Mouse (Mus musculus): ENCODE data around the gene Hrc.

The Hrc gene

DNA sequence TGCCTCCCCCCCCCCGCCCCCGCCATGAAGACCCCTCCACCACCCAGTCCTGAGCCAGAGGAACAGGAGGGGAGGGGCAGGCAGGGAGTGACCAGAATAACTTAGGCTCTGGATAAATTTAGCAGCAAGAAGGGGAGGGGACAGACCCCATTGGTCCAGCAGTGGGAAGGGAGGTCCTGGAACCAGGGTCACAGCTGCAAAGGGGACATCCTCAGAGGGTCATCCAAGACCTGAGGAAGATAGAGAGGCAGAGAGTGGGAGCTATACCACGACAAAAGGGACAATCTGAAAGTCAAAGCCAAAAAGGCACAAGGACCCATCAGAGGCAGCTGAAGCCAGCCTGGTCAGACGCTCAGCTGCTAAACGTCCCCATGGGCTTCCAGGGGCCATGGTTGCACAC, at the start of gene Hrc:
Gene Hrc, plus strand, starts transcription at position 235 of the 400 bp plus-strand sequence.
- no peak for DNase-seq (ENCODE audit: low spot score)

DNA sequence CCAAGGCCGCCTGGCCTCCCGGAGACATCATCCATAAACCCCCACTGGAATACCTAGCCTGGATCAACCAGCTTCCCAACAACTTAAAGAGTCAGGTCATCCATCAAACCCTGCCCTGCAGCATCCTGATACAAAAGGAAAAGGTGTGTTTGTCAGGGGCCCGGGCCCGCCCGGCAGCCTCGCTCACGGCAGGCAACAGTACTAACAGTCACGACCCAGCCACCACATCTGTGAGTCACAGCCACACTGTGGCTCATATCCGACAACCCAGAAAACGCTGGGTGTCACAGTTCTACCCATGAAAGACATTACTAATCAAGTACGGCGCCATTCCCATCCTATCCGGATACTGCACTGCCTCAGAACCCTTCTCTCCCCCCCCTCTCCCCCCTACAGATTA, 48.6 kb upstream of the Hrc start:
- no peak for DNase-seq (ENCODE audit: low spot score)

- no peak for DNase-seq (ENCODE audit: low spot score)
These were observed 38.5 kb upstream of the Hrc start for GRCm38 (mm10) chr7:45296626-45297025.

DNA sequence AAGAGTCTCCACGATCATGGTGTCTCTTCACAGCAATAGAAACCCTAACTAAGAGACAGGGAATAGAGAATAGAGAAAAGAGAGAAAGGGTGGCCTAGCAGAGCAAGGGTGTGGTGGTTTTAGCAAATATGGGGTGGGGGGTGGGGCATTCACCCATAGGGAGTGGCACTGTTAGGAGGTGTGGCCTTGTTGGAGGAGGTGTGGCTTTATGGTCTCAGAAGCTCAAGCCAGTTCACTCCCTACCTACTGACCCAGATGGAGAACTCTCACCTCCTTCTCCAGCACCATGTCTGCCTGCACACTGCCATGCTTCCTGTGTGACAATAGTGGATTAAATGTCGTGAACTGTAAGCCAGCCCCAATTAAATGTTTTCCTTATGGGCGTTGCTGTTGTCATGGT, 37.5 kb upstream of the Hrc start:
- no peak for DNase-seq (ENCODE audit: low spot score)

GRCm38 (mm10) chr7:45299752-45300151, 35.3 kb upstream of the Hrc start:
- DNase-seq (ENCODE audit: low spot score): peak; percentile 83

- DNase-seq (ENCODE audit: low spot score): peak; percentile 74
These were observed 34.8 kb upstream of the Hrc start for GRCm38 (mm10) chr7:45300270-45300669.

GRCm38 (mm10) chr7:45302626-45303025, 32.5 kb upstream of the Hrc start:
- DNase-seq (ENCODE audit: low spot score): no peak

DNA sequence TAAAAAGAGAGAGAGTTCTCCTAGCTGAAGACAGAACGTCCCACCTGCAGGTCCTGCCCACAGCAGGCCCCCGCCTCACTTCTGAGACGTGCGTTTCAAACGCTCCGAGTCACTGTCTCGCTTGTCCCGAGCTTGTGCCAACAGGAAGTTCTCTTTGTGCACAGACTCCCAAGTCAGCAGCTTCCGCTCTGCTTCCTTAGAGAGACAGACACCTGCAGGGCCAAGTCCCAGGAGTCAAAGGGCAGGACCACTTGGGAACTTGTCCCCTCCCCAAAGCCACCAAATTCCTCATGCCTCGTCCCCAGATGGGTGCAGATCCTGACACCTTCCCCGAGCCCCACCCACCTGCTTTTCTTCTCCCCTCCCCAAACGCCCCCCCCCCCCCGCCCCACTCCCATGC, 30.2 kb upstream of the Hrc start:
- no peak for DNase-seq (ENCODE audit: low spot score)

DNA sequence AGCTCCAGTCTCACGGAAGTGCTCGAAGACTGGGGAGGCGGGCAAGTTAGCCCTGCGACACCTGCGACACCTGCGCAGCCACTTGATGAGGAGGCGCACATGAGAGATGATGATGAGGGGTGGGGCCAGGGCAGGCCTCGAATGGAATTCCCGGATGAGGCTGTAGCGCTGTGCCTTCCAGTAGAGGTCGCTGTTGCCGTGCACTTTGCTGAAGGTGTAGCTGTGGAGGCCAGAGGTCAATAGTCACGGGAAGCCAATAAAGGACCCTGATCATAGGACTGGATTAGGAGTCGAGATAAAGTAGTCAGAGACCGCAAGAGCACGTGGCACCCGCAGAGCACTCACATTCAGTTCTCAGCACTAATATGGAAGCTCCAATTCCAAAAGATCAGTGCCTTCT, 29.8 kb upstream of the Hrc start:
- DNase-seq (ENCODE audit: low spot score): peak; percentile 91

- DNase-seq (ENCODE audit: low spot score): no peak
These were observed 26.4 kb upstream of the Hrc start for GRCm38 (mm10) chr7:45308551-45309240.

GRCm38 (mm10) chr7:45309455-45309854, 25.6 kb upstream of the Hrc start:
- DNase-seq (ENCODE audit: low spot score): peak; percentile 83

DNA sequence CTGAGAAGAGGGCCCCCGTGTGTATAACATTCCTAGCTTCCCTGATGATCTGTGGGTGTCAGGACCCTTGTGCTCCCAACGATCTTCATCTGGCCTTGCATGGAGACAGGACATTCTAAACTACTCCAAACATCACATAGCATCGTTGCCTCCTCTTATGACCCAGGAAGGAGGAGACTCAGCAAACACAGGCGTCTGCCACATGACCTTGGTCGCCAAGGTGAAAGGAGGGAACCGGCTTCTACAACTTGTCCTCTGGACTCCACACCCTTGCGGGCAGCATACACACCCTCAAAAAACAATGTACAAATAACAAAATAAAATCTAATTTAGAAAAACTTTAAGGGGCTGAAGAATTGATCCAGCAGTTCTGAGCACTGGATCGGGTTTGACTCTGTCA, 23.1 kb upstream of the Hrc start:
- DNase-seq (ENCODE audit: low spot score): no peak

GRCm38 (mm10) chr7:45312686-45313453, 22.2 kb upstream of the Hrc start:
- DNase-seq (ENCODE audit: low spot score): peak; percentile 54

GRCm38 (mm10) chr7:45313495-45313894, 21.6 kb upstream of the Hrc start:
- no peak for DNase-seq (ENCODE audit: low spot score)

DNA sequence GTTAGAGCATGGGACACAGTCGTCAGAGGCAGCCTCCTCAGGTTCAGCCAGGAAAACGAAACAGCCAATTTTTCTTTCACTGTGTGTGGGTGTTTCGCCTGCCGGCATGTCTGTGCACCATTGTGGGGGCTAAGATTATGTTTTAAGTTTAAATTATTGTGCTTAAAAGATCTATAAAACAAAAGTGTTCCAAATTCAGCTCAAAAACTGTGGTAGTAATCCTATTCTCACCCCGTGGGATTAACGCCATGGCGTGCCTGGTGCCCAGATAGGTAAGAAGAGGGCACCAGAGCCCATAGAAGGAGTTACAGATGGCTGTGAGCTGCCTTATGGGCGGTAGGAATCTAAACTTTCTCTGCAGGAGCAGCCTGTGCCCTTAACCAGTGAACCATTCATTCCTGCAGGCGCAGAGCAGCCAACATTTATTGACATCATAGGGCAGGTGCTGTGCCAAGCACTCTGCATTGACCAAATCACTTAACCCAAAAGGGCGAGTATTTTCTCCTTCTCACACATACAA, 19.8 kb upstream of the Hrc start:
- no peak for DNase-seq (ENCODE audit: low spot score)

- DNase-seq (ENCODE audit: low spot score): no peak
These were observed 18.6 kb upstream of the Hrc start for GRCm38 (mm10) chr7:45316536-45316935.

GRCm38 (mm10) chr7:45322245-45322644, 12.8 kb upstream of the Hrc start:
- no peak for DNase-seq (ENCODE audit: low spot score)

DNA sequence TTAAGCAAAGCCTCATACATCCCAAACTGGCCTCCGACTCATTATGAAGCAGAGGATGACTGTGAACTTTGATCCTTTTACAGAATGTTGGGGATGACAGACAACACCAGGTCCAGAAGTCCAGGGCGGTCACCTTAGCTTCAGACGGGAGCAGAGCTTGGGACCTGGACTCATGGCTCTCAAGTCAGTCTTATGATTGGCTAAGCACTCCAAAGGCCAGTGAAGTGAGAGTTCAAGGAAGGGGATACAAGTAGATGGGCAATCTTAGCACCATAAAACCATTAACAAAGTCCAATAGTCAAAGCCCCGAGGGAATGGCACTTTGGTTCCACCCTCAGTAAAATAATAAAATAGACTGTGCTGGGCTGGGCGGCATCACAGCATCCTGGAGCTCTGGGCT, 12.0 kb upstream of the Hrc start:
- no peak for DNase-seq (ENCODE audit: low spot score)

DNA sequence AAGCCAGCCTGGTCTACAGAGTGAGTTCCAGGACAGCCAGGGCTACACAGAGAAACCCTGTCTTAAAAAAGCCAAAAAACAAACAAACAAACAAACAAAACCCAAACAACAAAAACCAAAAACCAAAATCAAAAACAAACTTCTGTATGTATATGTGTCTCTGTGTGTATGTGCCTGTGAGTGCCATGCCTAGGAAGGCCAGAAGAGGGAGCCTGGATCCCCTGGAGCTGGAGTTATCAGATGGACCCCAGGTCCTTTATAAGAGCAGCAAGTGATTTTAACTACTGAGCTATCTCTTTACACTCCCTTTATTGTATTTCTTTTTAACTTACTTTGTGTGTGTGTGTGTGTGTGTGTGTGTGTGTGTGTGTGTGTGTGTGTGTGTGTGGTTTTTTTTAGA, 9.3 kb upstream of the Hrc start:
- DNase-seq (ENCODE audit: low spot score): no peak

- no peak for DNase-seq (ENCODE audit: low spot score)
These were observed 6.1 kb upstream of the Hrc start for GRCm38 (mm10) chr7:45328841-45329475.

GRCm38 (mm10) chr7:45331502-45331901, 3.6 kb upstream of the Hrc start:
- DNase-seq (ENCODE audit: low spot score): no peak

- peak; percentile 87 for DNase-seq (ENCODE audit: low spot score)
These were observed 2.2 kb upstream of the Hrc start for GRCm38 (mm10) chr7:45332685-45333425.
